Mouse (Mus musculus) A20 (cell line): ENCODE measurements around the gene Prox2.
A peak's percentile ranks its signal among the peaks of the same experiment; 100 is the strongest.

Experiments used
- DNase-seq: peaks from one replicate; pipeline ENCODE4 v3.0.0-alpha.2; 2011; ENCODE audit warnings: low read depth, low spot score

The Prox2 gene

GRCm38 (mm10) chr12:85094010-85094409 is 16.5 kb downstream of the Prox2 start:
- DNase-seq = no peak

GRCm38 (mm10) chr12:85092214-85092613 is 18.3 kb downstream of the Prox2 start:
- peak; percentile 78 for DNase-seq

- DNase-seq = no peak
Measured at GRCm38 (mm10) chr12:85091190-85091589, 19.4 kb downstream of the Prox2 start.

GRCm38 (mm10) chr12:85087845-85088244 is 22.7 kb downstream of the Prox2 start:
- DNase-seq = no peak

GRCm38 (mm10) chr12:85084941-85085340 is 25.6 kb downstream of the Prox2 start:
- DNase-seq = no peak

- no peak for DNase-seq
Measured at GRCm38 (mm10) chr12:85084257-85084656, 26.3 kb downstream of the Prox2 start.

- DNase-seq = no peak
Measured at GRCm38 (mm10) chr12:85077100-85077499, 33.5 kb downstream of the Prox2 start.

GRCm38 (mm10) chr12:85071043-85071442 is 39.5 kb downstream of the Prox2 start:
- no peak for DNase-seq

- peak; percentile 72 for DNase-seq
Measured at GRCm38 (mm10) chr12:85051218-85051617, 59.3 kb downstream of the Prox2 start.
